Comparison of ENCODE assay signal across 8 mouse cellular contexts in genomic region chr10:126641792-126642289, GRCm38 (mm10).
DNase-seq lines count a peak whose midpoint lies in the region; ATAC-seq and TF ChIP-seq lines count a peak whose summit lies in the region.

No protein-coding gene starts in this region.

- TF ChIP-seq POLR2A in cerebellum, adult 2 months (IDR thresholded peaks at IDR 0.05; ENCODE audit: borderline replicate concordance, insufficient read depth, low read length) = no peak
- TF ChIP-seq POLR2A in lung, adult 2 months (IDR thresholded peaks at IDR 0.05; ENCODE audit: borderline replicate concordance, extremely low read depth, low read depth, low read length) = no peak

- H3K4me1 ChIP-seq in cerebellum, adult 2 months (ENCODE audit: control insufficient read depth, insufficient read depth, low read length) = no peaks in the 10 kb centered on the region
- H3K4me1 ChIP-seq in lung, embryonic 15.5 days = peaks cover 4% of the 10 kb centered on the region
- H3K4me1 ChIP-seq in lung, adult 2 months (ENCODE audit: control insufficient read depth, insufficient read depth, low read length) = no peaks in the 10 kb centered on the region
- H3K4me1 ChIP-seq in hindbrain, postnatal 0 days (ENCODE audit: insufficient read depth, low read length) = peaks cover 4% of the 10 kb centered on the region; the same call in 1 of the 2 replicates
- no peaks in the 10 kb centered on the region for H3K4me1 ChIP-seq in stomach, postnatal 0 days (replicated peaks; ENCODE audit: control insufficient read depth, insufficient read depth)

- peak; percentile 18 to 21 for DNase-seq in cerebellum, adult 2 months
- DNase-seq in cerebellum, adult 9-11 months = no peak
- no peak for DNase-seq in lung, adult 2 months
- DNase-seq in hindbrain, postnatal 0 days (ENCODE audit: low spot score) = peak; percentile 67
- no peak for DNase-seq in stomach, postnatal 0 days (ENCODE audit: low spot score)
- DNase-seq in frontal cortex, postnatal 36 days (ENCODE audit: low spot score in 2 of 2) = no peak

- H3K27me3 ChIP-seq in cerebellum, adult 2 months (ENCODE audit: control insufficient read depth, insufficient read depth, low read length) = no peaks in the 10 kb centered on the region
- H3K27me3 ChIP-seq in lung, embryonic 15.5 days = no peaks in the 10 kb centered on the region
- no peaks in the 10 kb centered on the region for H3K27me3 ChIP-seq in hindbrain, postnatal 0 days (ENCODE audit: insufficient read depth, low read length)
- no peaks in the 10 kb centered on the region for H3K27me3 ChIP-seq in stomach, postnatal 0 days (ENCODE audit: control insufficient read depth, insufficient read depth, low read length)

- 5% methylated on average over 9 of the region's 9 CpGs for WGBS in cerebellum, adult 2 months
- 5% methylated on average over 9 of the region's 9 CpGs for WGBS in lung, embryonic 15.5 days
- WGBS in lung, adult 2 months = 12% methylated on average over 9 of the region's 9 CpGs
- 8% methylated on average over 9 of the region's 9 CpGs for WGBS in hindbrain, postnatal 0 days
- WGBS in stomach, postnatal 0 days = 9% methylated on average over 9 of the region's 9 CpGs

- H3K9ac ChIP-seq in lung, embryonic 15.5 days = no peak overlapping the region
- H3K9ac ChIP-seq in hindbrain, postnatal 0 days (replicated peaks; ENCODE audit: low read length) = no peak overlapping the region
- no peak overlapping the region for H3K9ac ChIP-seq in stomach, postnatal 0 days (ENCODE audit: low read length)

- H3K36me3 ChIP-seq in lung, embryonic 15.5 days = no peaks in the 10 kb centered on the region
- H3K36me3 ChIP-seq in hindbrain, postnatal 0 days (ENCODE audit: insufficient read depth, low read length) = no peaks in the 10 kb centered on the region
- no peaks in the 10 kb centered on the region for H3K36me3 ChIP-seq in stomach, postnatal 0 days (ENCODE audit: control insufficient read depth, insufficient read depth, low read length)

- H3K4me3 ChIP-seq in cerebellum, adult 2 months (replicated peaks; ENCODE audit: insufficient read depth, low read depth, low read length) = no peak overlapping the region
- no peak overlapping the region for H3K4me3 ChIP-seq in lung, embryonic 15.5 days
- H3K4me3 ChIP-seq in lung, adult 2 months (replicated peaks; ENCODE audit: extremely low read depth, low read depth, low read length) = no peak overlapping the region
- no peak overlapping the region for H3K4me3 ChIP-seq in hindbrain, postnatal 0 days (ENCODE audit: low read length)
- H3K4me3 ChIP-seq in stomach, postnatal 0 days (ENCODE audit: low read depth, low read length) = no peak overlapping the region

- no peak overlapping the region for H3K27ac ChIP-seq in cerebellum, adult 2 months (ENCODE audit: insufficient read depth, low read length)
- no peak overlapping the region for H3K27ac ChIP-seq in lung, embryonic 15.5 days
- peak overlapping the region; percentile 32; the same call in 1 of the 2 replicates for H3K27ac ChIP-seq in hindbrain, postnatal 0 days
- no peak overlapping the region for H3K27ac ChIP-seq in stomach, postnatal 0 days (replicated peaks)

- ATAC-seq in lung, embryonic 15.5 days (ENCODE audit: borderline replicate concordance, extremely low read depth, low FRiP score, low TSS enrichment) = peak; percentile 65; the same call in 1 of the 2 replicates
- peak; percentile 80 for ATAC-seq in hindbrain, postnatal 0 days
- peak; percentile 64; the same call in 1 of the 2 replicates for ATAC-seq in stomach, postnatal 0 days (ENCODE audit: low FRiP score, low TSS enrichment)
- ATAC-seq in erythroid progenitor cell, adult 5-6 weeks (replicated peaks; ENCODE audit: low FRiP score, poor library complexity, severe bottlenecking) = no peak

- TF ChIP-seq CTCF in cerebellum, adult 2 months (IDR thresholded peaks at IDR 0.05; ENCODE audit: borderline replicate concordance, insufficient read depth, low read depth, low read length) = no peak
- TF ChIP-seq CTCF in lung, adult 2 months (IDR thresholded peaks at IDR 0.05; ENCODE audit: insufficient read depth, low read length) = no peak
- TF ChIP-seq CTCF in hindbrain, postnatal 0 days (IDR thresholded peaks at IDR 0.05; ENCODE audit: low read depth) = no peak
- no peak for TF ChIP-seq CTCF in stomach, postnatal 0 days (IDR thresholded peaks at IDR 0.05; ENCODE audit: low read depth)

- no peak overlapping the region for H3K4me2 ChIP-seq in lung, embryonic 15.5 days
- peak overlapping the region; percentile 16; the same call in 1 of the 2 replicates for H3K4me2 ChIP-seq in hindbrain, postnatal 0 days (ENCODE audit: low read depth, low read length)
- no peak overlapping the region for H3K4me2 ChIP-seq in stomach, postnatal 0 days (replicated peaks; ENCODE audit: low read depth)

- no peaks in the 10 kb centered on the region for H3K9me3 ChIP-seq in lung, embryonic 15.5 days
- H3K9me3 ChIP-seq in hindbrain, postnatal 0 days (ENCODE audit: low read length) = no peaks in the 10 kb centered on the region
- H3K9me3 ChIP-seq in stomach, postnatal 0 days (ENCODE audit: control insufficient read depth, low read length) = no peaks in the 10 kb centered on the region

- no peak for TF ChIP-seq EP300 in stomach, postnatal 0 days (optimal IDR thresholded peaks at IDR 0.05)

Comparison
In these comparisons a context has a peak if more than half of its experiments do, and no peak if none do; other contexts are left out.
1. DNase-seq: peak in cerebellum, adult 2 months (2 of 2) and hindbrain, postnatal 0 days (single experiment); none in cerebellum, adult 9-11 months (single experiment), lung, adult 2 months (single experiment), stomach, postnatal 0 days (single experiment) and frontal cortex, postnatal 36 days (0 of 2).